Mouse (Mus musculus): Measurements from ENCODE around the gene Krtap5-2.
"Not testable (repeated sequence)": the region's sequence is repeated elsewhere in the genome, so short reads cannot be mapped to it uniquely, and the experiment has no call there.

The Krtap5-2 gene

GRCm38 (mm10) chr7:142140696-142141095 is 35.1 kb downstream of the Krtap5-2 start:
- DNase-seq (ENCODE audit: low read depth in 2 of 2, low spot score in 2 of 2): no peak

GRCm38 (mm10) chr7:142135934-142136333 is 39.9 kb downstream of the Krtap5-2 start, which contains the start of gene Gm39115:
TSS of gene Gm39115 (minus strand) at chr7:142136034.
- not testable (repeated sequence) for DNase-seq (ENCODE audit: low read depth in 2 of 2, low spot score in 2 of 2)

- no peak for DNase-seq (ENCODE audit: low read depth in 2 of 2, low spot score in 2 of 2)
These were observed 41.4 kb downstream of the Krtap5-2 start for GRCm38 (mm10) chr7:142134206-142134995.

GRCm38 (mm10) chr7:142128843-142129242 is 47.0 kb downstream of the Krtap5-2 start:
- DNase-seq (ENCODE audit: low read depth in 2 of 2, low spot score in 2 of 2): no peak
